Mouse (Mus musculus) brain, embryonic 18.5 days (tissue): ENCODE measurements around the gene Brms1.

Experiments
- DNase-seq: peaks from one replicate; pipeline ENCODE4 v3.0.0-alpha.2; 2012; ENCODE audit warnings: low read depth, low spot score

Brms1 gene

GRCm38 (mm10) chr19:5038709-5039156, 2.4 kb upstream of the Brms1 start, which contains the start of the genes B4gat1 and AC124502.3:
B4gat1 (plus strand) TSS chr19:5038826.
AC124502.3 (plus strand) TSS chr19:5038891.
- peak; percentile 90 for DNase-seq

GRCm38 (mm10) chr19:5039301-5040114, 1.6 kb upstream of the Brms1 start:
- DNase-seq: no peak

- DNase-seq: no peak
Measured at GRCm38 (mm10) chr19:5041588-5041987, 434 bp downstream of the Brms1 start.

GRCm38 (mm10) chr19:5045531-5045930, 4.4 kb downstream of the Brms1 start:
- DNase-seq: no peak

- no peak for DNase-seq
Measured at GRCm38 (mm10) chr19:5048138-5049056, 7.2 kb downstream of the Brms1 start.

GRCm38 (mm10) chr19:5049325-5049724, 8.2 kb downstream of the Brms1 start:
- DNase-seq: no peak

GRCm38 (mm10) chr19:5050047-5050905, 9.1 kb downstream of the Brms1 start, which contains the start of gene Rin1:
Rin1 (plus strand) TSS chr19:5050481.
- no peak for DNase-seq

- DNase-seq: no peak
Measured at GRCm38 (mm10) chr19:5051031-5051430, 9.9 kb downstream of the Brms1 start.

GRCm38 (mm10) chr19:5051515-5051914, 10.4 kb downstream of the Brms1 start:
- no peak for DNase-seq

- no peak for DNase-seq
Measured at GRCm38 (mm10) chr19:5052166-5052822, 11.1 kb downstream of the Brms1 start.

GRCm38 (mm10) chr19:5052853-5053252, 11.7 kb downstream of the Brms1 start:
- DNase-seq: no peak

- no peak for DNase-seq
Measured at GRCm38 (mm10) chr19:5053909-5054308, 12.8 kb downstream of the Brms1 start.

GRCm38 (mm10) chr19:5056251-5056650, 15.1 kb downstream of the Brms1 start:
- DNase-seq: no peak

- no peak for DNase-seq
Measured at GRCm38 (mm10) chr19:5057876-5058775, 17.0 kb downstream of the Brms1 start.

GRCm38 (mm10) chr19:5058801-5059771, 17.9 kb downstream of the Brms1 start:
- DNase-seq: no peak

- no peak for DNase-seq
Measured at GRCm38 (mm10) chr19:5060365-5061330, 19.5 kb downstream of the Brms1 start.

- no peak for DNase-seq
Measured at GRCm38 (mm10) chr19:5062041-5062440, 20.9 kb downstream of the Brms1 start.
